Mouse (Mus musculus): ENCODE data around the gene Nfs1. TPM values are rescaled to one million over a fixed set of nuclear protein-coding genes. Genes with fewer than 3 reads are reported as not detected.

Nfs1 gene
- polyA plus RNA-seq, 1 experiment from 2014 or later = 69.2 TPM

DNA sequence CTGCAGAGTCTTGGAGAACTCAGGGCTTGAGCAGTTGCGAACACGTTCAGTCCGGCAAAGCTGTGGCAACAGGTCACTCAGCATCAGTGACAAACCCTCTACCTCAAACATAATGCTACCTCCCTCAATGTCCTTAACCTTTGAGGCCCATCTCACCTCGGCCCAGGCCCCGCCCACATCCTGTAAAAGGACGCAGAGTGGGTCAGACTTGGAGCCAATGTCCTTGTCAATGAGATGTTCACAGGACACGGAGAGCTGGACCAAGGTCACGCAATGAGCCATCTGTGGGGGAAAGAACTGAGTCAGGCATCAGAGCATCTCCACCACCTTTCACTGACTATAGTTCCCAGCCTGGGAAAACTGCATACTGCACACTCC is 64.8 kb downstream of the Nfs1 start:
- Histone ChIP-seq H3K27ac (ENCODE audit: low read length) (no peak overlapping the region), H3K36me3 (ENCODE audit: control insufficient read depth, insufficient read depth, low read length) (peaks cover 25% of the 10 kb centered on the region), H3K27me3 (replicated peaks; ENCODE audit: control insufficient read depth, insufficient read depth, low read length) (no peaks in the 10 kb centered on the region), H3K4me2 (ENCODE audit: low read depth, low read length) (no peak overlapping the region), H3K4me3 (ENCODE audit: low read length) (no peak overlapping the region), H3K9ac (ENCODE audit: low read depth, low read length) (no peak overlapping the region), H3K9me3 (ENCODE audit: control insufficient read depth, low read length) (no peaks in the 10 kb centered on the region), H3K4me1 (ENCODE audit: control insufficient read depth, insufficient read depth, low read length) (0 out of 2 replicates have a peak, but pooled peaks cover 3% of the 10 kb centered on the region)
- no peak for ATAC-seq
- 84% methylated on average over 8 of the region's 8 CpGs for WGBS

DNA sequence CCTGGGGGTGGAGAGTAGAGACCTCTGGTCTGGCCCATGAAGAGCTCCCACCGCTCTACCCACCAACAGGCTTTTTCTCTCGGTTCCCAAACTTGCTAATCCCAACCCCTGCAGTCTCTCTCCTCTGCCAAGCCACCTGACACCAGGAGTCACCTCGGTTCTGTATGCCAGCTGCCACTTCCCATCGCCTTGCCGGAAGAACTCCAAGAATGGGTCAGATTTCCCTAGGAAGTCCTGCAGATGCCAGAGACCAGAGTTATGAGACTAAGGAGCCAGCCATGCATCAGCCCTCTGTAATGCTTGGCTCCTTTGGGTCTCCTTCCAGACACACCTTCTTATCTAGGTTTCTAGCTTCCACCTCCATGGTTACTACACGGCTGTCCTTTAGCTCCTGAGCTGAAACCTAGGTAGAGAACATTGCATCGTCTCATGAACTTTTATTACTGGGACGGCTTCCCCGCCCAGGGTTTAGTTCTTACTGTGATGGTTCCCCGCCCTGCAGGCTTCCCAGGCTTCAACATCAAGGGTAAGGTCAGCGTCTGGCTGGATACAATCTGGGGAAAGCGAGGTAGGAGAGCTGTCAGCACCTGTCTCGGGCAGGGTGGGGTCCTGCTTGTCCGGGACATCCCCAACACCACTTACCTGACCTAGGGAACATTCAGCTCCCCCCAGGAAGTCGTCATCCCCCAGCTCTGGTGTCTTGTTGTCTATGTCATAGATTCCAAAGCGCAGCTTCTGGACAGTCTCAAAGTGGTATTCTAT is 65.4 kb downstream of the Nfs1 start:
- H3K9ac ChIP-seq (ENCODE audit: low read depth, low read length) = no peak overlapping the region
- H3K9me3 ChIP-seq (ENCODE audit: control insufficient read depth, low read length) = no peaks in the 10 kb centered on the region
- H3K4me1 ChIP-seq (ENCODE audit: control insufficient read depth, insufficient read depth, low read length) = 0 out of 2 replicates have a peak, but pooled peaks cover 3% of the 10 kb centered on the region
- no peak overlapping the region for H3K4me2 ChIP-seq (ENCODE audit: low read depth, low read length)
- H3K36me3 ChIP-seq (ENCODE audit: control insufficient read depth, insufficient read depth, low read length) = peaks cover 31% of the 10 kb centered on the region
- H3K4me3 ChIP-seq (ENCODE audit: low read length) = no peak overlapping the region
- WGBS = 83% methylated on average over 16 of the region's 16 CpGs
- no peak overlapping the region for H3K27ac ChIP-seq (ENCODE audit: low read length)
- H3K27me3 ChIP-seq (replicated peaks; ENCODE audit: control insufficient read depth, insufficient read depth, low read length) = no peaks in the 10 kb centered on the region
- ATAC-seq = no peak

DNA sequence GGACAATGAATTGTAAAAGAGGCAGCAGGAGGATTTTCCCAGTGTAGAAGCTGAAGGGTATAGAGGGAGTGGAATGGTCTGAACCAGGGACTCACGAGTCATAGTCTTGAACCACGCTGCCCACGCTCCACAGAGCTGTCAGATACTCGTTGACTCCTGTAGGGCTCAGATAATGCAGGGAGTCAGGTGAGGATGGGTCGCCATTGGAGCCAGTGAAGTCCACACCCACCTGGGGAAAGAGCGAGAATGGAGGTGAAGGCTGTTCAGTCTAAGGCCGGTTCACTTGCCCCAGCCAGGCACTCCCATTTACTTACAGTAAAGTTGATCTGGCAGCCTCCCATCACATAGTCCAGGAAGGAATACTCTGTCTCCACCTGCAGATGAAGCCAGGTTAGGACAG is 66.5 kb downstream of the Nfs1 start:
- Histone ChIP-seq H3K27ac (ENCODE audit: low read length) (no peak overlapping the region), H3K4me1 (ENCODE audit: control insufficient read depth, insufficient read depth, low read length) (0 out of 2 replicates have a peak, but pooled peaks cover 3% of the 10 kb centered on the region), H3K9me3 (ENCODE audit: control insufficient read depth, low read length) (no peaks in the 10 kb centered on the region), H3K9ac (ENCODE audit: low read depth, low read length) (no peak overlapping the region), H3K36me3 (ENCODE audit: control insufficient read depth, insufficient read depth, low read length) (peaks cover 39% of the 10 kb centered on the region), H3K4me3 (ENCODE audit: low read length) (no peak overlapping the region), H3K4me2 (ENCODE audit: low read depth, low read length) (no peak overlapping the region), H3K27me3 (replicated peaks; ENCODE audit: control insufficient read depth, insufficient read depth, low read length) (no peaks in the 10 kb centered on the region)
- WGBS = 85% methylated on average over 7 of the region's 7 CpGs
- no peak for ATAC-seq

DNA sequence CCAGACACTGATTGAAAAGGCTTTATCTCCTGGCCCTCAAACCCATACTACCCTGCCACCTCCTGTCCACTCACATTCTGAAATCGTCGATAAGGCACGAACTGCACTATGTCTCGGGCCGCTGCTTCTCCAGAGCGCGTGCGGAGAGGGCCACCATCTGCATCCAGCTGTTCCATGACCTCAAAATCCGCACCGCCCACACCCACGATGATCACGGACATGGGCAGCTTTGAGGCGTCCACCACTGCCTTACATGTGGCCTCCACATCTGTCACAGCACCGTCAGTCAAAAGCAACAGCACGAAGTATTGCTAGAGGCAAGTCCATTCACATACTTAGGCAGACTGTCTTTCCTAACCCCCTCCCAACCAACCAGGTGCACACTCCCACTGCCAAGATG is 70.3 kb downstream of the Nfs1 start:
- no peaks in the 10 kb centered on the region for H3K27me3 ChIP-seq (replicated peaks; ENCODE audit: control insufficient read depth, insufficient read depth, low read length)
- H3K9ac ChIP-seq (ENCODE audit: low read depth, low read length) = no peak overlapping the region
- no peaks in the 10 kb centered on the region for H3K4me1 ChIP-seq (ENCODE audit: control insufficient read depth, insufficient read depth, low read length)
- H3K4me3 ChIP-seq (ENCODE audit: low read length) = no peak overlapping the region
- peaks cover 48% of the 10 kb centered on the region for H3K36me3 ChIP-seq (ENCODE audit: control insufficient read depth, insufficient read depth, low read length)
- H3K4me2 ChIP-seq (ENCODE audit: low read depth, low read length) = no peak overlapping the region
- H3K9me3 ChIP-seq (ENCODE audit: control insufficient read depth, low read length) = no peaks in the 10 kb centered on the region
- no peak for ATAC-seq
- H3K27ac ChIP-seq (ENCODE audit: low read length) = no peak overlapping the region
- 86% methylated on average over 15 of the region's 15 CpGs for WGBS

Other genes starting within 250 kb of the Nfs1 start
- gene Uqcc1, start 213.9 kb downstream of the Nfs1 start, polyA plus RNA-seq (2015; fragmentation: Nextera tagmentation; extraction: Ambion mirVana) = 84.5 and 92.8 TPM in 2 replicates
- 0.18 TPM in 1 of 2 replicates, not detected in the other for gene Gm15557, start 203.5 kb downstream of the Nfs1 start, polyA plus RNA-seq (2015; fragmentation: Nextera tagmentation; extraction: Ambion mirVana)
- 0.69 and 0.79 TPM in 2 replicates for gene Gdf5, start 198.8 kb downstream of the Nfs1 start, polyA plus RNA-seq (2015; fragmentation: Nextera tagmentation; extraction: Ambion mirVana)
- gene Cep250, start 187.7 kb downstream of the Nfs1 start, polyA plus RNA-seq (2015; fragmentation: Nextera tagmentation; extraction: Ambion mirVana) = 11.1 and 12.7 TPM in 2 replicates
- gene 6430550D23Rik, start 136.2 kb downstream of the Nfs1 start, polyA plus RNA-seq (2015; fragmentation: Nextera tagmentation; extraction: Ambion mirVana) = 1.7 and 1.9 TPM in 2 replicates
- 268 and 281 TPM in 2 replicates for gene Ergic3, start 136.1 kb downstream of the Nfs1 start, polyA plus RNA-seq (2015; fragmentation: Nextera tagmentation; extraction: Ambion mirVana)
- gene Fer1l4, start 91.2 kb downstream of the Nfs1 start, polyA plus RNA-seq (2015; fragmentation: Nextera tagmentation; extraction: Ambion mirVana) = 0.05 and 0.06 TPM in 2 replicates
- gene Spag4, start 79.0 kb downstream of the Nfs1 start, polyA plus RNA-seq (2015; fragmentation: Nextera tagmentation; extraction: Ambion mirVana) = 1.7 and 2.4 TPM in 2 replicates
- gene Cpne1, start 32.2 kb downstream of the Nfs1 start, polyA plus RNA-seq (2015; fragmentation: Nextera tagmentation; extraction: Ambion mirVana) = 35.8 and 41.5 TPM in 2 replicates
- 16.5 and 19.3 TPM in 2 replicates for gene Rbm12, start 32.2 kb downstream of the Nfs1 start, polyA plus RNA-seq (2015; fragmentation: Nextera tagmentation; extraction: Ambion mirVana)
- gene Gm28036, start 17.1 kb downstream of the Nfs1 start, polyA plus RNA-seq (2015; fragmentation: Nextera tagmentation; extraction: Ambion mirVana) = 13.5 and 14.1 TPM in 2 replicates
- 358 and 367 TPM in 2 replicates for gene Romo1, start 147 bp downstream of the Nfs1 start, polyA plus RNA-seq (2015; fragmentation: Nextera tagmentation; extraction: Ambion mirVana)
- gene Rbm39, start 36.1 kb upstream of the Nfs1 start, polyA plus RNA-seq (2015; fragmentation: Nextera tagmentation; extraction: Ambion mirVana) = 450 and 473 TPM in 2 replicates
- gene Phf20, start 52.3 kb upstream of the Nfs1 start, polyA plus RNA-seq (2015; fragmentation: Nextera tagmentation; extraction: Ambion mirVana) = 46.8 and 53.2 TPM in 2 replicates
- 4.2 and 4.5 TPM in 2 replicates for gene Cnbd2, start 168.1 kb upstream of the Nfs1 start, polyA plus RNA-seq (2015; fragmentation: Nextera tagmentation; extraction: Ambion mirVana)
- 48.9 and 56.6 TPM in 2 replicates for gene Scand1, start 168.5 kb upstream of the Nfs1 start, polyA plus RNA-seq (2015; fragmentation: Nextera tagmentation; extraction: Ambion mirVana)

All from intestine, embryonic 16.5 days (tissue).